Mouse (Mus musculus): Measurements from ENCODE around the gene Chmp5.

Chmp5 gene

DNA sequence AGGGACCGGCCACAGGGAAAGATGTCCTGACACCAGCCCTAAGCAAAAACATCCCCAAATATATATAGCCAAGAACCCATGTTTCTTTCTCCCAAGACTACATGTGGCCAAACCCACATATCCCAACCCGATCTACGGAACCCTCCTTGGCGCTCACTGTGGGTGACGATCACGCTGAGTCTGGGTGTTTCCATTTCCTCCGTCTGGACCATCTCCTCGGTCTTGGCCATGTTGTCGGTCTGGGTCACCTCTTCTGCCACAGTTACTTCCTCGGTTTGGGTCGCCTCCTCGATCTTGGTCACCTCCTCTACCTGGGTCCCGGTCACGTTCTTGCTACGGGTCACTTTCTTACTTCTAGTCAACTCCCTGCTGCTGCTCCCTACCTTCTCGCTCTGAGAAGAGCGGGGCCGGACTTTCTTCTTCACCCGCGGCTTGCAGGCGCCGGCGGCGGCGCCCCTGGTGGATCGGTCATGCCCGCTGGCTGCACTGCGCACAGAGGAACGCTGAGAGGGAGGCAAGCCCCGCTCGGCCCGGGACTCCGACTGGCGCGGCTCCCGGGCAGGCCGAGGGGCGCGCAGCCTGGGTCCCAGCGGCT is 545 bp upstream of the Chmp5 start:
- DNase-seq: peak; percentile 19

DNA sequence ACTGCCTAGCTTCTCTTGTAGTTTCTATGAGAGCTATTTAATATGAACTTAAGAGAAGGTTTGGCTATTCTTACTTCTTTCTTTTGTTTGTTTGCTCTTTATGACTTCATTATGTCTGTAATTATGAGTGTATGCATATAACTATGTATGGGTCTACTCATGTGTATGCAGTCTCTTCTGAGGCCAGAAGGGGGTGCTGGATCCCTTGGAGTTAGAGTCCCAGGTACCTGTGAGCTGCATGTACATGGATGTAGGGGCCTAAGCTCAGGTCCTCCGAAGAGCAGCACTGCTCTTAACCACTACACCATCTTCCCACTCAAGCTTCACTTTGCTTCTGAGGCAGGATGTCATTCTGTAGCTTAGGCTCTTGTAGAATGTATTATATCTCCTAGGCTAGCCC is 5.3 kb downstream of the Chmp5 start:
- DNase-seq: peak; percentile 18

DNA sequence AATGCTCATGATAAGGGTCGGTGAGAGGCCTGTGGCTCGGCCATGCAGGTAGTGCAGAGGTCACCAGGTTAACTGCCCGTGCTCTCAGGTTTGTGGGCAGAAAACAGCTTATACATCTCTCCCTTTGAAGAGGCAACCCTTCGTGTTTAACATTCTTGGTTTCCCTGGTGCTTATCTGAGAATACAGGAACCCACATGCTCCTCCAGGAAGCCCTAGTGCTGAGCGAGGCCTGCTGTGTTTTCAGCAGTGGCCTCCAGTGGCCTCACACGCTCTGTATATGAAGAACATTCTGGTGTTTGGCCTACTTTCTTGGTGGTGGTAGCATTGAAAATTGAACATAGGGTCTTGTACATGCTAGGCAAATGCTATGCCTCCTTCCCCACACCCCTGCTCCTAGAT is 7.7 kb downstream of the Chmp5 start:
- no peak for DNase-seq

DNA sequence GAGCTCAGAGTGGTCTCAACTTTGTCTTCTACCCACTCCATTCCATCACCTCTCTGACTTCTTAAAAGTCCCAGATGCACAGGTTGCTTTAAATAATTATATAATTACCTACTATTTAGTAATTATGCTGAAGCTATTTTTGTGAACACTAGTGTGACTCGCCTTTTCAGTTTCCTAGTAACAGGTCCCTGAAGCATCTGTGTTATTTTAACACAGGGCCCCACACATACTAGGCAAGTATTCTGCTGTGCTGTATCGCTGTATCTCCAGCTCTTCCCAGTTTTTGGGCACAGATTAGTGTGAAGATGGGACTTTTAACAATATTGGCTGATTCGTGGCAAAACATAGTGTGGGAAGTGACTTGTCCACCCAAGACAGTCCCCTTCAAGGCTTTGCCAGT is 15.3 kb downstream of the Chmp5 start:
- no peak for DNase-seq

DNA sequence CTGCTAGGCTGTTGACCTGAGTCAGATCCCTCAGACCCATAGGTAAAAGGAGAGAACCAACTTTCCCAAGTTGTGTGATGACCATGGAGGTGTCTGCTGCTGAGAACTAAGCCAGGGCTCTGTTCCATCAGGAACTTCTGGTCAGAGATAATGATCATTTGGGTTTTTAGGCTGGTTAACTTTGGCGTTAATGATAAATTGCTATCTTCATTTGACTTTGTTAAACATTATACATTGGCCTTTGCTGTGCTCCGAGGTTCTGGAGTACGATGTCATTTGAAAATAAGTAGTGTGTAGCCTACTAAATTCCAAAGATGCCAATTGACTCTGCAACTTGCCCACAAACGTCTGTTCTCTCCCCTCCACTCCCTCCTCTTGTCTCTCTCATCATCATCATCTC is 21.0 kb downstream of the Chmp5 start:
- no peak for DNase-seq

DNA sequence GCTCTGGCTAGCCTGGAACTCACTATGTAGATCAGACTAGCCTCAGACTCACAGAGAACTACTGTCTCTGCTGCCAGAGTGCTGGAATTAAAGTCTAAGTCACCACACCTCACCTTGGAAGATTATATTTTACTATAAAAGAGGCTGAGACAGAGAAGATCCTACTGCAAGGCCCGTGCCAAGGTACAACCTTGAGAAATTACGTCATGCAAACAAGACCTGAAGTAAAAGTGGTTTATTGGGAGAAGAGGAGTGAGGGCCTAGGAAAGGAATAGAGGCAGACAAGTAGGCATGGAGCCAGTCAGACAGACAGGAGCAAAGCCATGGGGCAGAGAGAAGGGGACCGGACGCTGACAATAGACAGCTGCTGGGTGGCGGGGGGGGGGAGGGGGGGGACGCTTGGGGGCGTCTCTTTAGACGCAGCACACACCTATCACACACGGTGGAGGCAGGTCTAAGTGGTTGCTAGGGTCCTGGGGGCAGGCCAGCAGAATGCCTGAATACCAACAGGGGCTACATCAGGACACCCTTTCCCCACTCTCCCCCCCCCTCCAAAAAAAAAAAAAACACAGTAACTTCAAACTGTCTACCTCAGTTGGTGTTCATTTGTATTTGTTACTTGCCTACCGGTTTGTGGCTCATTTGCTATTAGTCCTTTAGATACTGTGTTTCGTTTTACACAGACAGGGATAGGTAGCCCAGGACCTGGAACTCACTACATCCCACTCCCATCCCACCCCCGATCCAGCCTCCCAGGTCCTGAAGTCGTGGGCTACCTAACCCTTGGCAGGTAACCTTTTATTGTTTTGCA is 21.8 kb downstream of the Chmp5 start:
- no peak for DNase-seq

DNA sequence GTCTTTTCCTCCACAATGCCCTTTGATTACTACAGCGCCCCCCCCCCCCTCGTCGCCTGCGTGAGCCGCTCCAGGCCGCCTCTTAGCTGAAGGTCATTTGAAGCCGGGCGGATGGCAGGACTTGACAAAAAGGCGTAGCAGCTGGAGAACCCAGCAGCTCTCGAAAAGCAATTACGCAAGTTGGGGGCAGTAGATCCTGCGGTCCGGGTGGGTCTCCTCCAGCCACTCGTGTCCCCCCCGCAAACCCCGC is 22.3 kb downstream of the Chmp5 start:
- no peak for DNase-seq

DNA sequence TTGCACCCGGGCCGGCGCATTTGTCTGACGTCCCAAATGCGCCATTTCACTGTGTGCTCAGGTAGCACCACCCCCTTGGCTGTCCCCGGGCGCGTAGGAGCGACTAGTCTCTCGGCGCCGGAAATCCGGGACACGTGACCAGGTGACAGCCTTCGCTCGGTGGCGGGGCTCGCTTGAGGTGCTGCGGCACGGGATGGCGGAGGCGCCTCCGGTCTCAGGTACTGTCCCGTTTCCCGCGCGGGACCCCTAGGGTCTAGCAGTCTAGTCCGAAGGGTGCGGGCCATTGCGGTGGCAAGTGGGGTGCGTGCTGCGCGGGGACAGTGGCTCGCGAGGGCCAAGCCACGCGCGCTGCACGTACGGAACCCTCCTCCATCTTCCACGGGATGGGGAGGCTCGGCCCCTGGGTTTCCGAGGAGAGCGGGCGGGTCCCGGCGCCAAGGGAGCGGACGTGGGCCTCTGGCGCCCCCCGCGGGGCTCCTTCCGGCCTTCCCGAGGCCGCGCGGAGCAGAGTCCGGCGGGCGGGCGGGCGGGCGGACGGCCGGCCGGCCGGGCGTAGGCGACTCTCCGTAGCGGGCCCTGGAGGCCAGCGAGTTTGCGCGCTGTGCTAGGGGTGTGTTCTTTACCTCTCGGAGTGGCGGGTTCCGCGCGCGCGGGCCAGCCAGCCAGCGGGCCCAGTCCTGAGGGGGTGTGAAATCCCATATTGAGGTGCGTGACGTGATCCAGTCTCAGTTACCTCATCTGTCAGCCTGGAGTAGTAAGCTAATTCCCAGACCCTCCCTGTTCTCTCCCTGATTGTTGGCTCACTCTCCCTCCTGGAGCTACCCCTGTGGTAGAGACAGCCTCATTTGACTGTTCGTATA is 22.9 kb downstream of the Chmp5 start, which contains the start of gene Nfx1:
Gene Nfx1 (plus strand): TSS at position 65 of the 860 bp plus-strand sequence.
- peak; percentile 96 for DNase-seq

DNA sequence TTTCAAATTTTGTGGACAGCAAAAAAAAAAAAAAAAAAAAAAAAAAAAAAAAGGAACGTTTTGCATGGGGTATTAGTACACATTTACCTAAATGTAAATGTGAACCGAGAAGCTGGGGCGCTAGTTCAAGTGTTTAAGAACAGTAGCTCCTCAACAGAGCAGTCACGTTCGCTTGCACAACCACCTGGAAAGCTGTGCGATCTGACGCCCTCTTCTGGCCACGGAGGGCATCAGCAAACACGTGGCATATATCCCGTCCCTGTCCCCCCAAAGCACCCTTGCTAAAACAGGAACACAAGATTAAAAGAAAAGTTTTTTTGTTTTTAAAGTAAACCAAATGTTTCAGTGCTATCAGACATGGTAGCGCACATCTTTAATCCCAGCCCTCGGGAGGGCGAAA is 23.5 kb downstream of the Chmp5 start:
- peak; percentile 34 for DNase-seq

DNA sequence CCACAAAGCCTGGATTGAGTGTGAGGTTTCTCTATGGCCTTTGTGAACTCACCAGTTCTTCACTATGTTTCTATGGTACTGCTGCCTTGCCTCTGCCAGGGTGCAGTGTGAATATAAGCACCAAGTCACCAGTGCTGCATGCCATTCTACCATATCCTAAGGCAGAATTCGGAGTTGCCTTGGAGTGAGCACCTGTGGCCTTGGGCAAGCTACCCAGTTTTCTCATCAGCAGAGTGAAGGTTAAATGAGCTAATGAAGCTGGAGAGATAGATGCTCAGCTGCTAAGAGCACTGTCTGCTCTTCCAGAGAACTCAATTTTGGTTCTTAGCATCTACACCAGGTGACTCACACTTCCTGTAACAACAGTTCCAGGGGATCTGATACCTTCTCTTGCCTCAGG is 25.8 kb downstream of the Chmp5 start:
- no peak for DNase-seq

DNA sequence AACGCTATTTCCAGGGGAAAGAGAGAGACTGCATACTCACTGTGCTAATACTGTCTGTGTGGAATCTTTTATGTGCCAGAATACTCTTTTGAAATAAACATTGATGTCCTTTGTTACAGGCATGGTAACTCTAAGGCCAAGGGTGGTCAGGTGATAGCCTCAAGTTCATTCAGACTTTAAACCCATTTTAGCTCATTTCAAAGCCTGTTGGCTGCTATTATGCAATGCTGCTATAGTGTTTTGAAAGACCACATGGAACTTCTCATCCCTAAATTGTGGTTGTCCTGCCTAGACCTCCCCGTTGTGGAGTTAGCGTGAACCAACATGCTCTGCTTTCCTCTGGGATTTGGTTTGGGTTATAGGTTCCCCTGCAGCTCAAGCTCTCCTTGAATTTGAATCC is 27.5 kb downstream of the Chmp5 start:
- DNase-seq: no peak

DNA sequence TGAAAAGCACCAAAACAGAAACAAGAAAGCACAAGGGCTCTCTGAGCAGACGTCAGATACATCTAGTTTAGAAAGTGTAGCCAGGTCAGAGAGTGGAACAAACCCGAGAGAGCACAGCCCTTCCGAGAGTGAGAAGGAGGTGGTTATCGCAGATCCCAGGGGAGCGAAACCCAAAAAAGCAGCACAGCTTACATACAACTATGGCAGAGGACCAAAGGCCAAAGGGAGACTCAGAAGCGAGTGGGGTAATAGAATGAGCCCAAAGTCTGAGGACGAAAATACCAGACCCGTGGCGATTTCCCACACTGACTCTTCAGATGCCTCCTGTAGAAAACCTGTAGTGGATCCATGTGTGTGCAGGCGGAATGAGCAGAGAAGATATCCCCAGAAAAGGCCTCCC is 28.4 kb downstream of the Chmp5 start:
- DNase-seq: no peak

DNA sequence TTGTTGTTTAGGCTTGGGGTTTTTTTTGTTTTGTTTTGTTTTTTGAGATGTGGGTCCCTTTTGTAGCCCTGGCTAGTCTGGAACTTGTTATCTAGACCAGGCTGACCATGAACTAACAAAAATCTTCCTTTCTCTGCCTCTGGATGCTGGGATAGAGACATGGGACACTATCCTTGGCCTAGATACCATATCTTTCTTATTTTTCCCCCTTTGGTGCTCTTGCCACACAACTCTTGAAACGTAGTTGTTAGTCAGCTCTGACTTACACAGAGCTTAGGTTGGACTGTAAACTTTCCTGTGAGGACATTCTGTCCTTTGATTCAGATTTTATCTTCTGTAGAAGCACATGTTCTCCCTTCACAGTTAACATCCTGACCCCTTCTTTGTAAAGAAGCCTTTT is 31.2 kb downstream of the Chmp5 start:
- no peak for DNase-seq

DNA sequence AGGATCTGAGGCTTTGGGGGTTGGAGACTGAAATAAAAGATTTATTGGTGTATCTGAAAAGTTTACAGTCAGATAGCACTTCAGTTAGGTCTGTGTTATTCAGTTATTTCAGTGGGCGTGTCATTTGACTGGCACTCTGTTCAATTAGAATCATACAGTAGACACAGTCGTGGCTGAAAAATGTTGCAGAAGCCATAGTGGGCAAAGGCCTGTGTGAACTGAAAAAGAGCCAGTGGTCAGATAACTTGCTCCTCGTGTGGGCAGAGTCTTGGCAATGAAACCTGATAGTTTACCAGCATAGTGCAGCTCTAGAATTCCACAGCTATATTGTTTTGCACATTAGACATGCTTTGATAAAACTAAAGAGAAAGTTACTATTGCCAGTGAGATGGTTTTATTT is 34.3 kb downstream of the Chmp5 start:
- no peak for DNase-seq

DNA sequence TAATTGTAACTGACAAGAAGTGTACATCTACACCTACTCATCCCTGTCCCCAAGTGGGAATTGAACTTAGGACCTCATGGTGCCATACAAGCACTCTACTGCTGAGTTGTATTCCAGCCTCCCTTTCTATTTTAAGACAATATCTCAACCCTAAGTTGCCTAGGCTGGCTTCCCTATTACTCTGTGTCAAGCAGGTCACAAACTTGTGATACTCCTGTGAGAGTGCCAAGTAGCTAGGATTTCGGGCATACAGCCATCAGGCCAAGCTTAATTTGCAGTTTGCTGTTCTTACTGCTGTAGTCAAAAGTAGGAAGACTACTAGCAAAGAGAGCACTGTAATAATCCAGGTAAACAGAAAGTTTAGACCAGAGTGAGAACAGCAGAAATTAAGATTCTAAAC is 35.5 kb downstream of the Chmp5 start:
- DNase-seq: no peak

DNA sequence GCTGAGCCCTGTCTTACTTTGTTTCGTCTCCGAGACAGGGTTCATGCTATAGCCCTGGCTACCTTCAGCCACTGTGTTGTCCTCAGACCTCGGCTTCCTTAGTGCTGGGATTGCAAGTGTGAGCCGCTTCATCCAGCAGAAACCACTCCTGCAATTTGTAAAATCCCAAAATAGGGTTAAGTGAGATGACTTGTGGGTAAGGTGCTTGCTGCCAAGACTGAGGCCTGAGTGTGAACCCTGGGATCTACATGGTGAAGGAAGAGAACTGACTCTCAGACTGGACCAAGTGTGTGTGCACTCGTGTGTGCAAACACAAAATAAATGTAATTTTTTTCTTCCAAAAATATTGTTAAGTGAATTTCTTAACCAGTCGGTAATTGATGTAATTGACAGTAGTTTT is 41.4 kb downstream of the Chmp5 start:
- DNase-seq: no peak

DNA sequence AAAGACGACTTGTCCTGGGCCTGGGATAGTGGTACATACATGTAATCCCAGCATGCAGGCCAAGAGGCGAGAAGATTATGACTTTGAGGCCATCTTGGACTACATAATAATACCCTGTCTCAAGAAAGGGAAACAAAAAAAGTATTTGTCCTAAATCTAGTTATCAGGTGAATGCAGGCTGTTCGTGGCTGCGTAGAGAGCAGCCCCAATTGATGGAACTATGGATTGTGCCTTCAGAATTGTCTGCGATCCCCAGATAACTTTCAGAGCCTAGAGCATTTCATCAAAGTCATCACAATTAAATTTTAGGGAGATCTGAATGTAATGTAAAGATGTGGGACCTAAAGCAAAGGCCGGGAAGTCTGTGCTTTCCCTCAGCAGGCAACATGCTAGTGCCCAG is 48.1 kb downstream of the Chmp5 start:
- no peak for DNase-seq

DNA sequence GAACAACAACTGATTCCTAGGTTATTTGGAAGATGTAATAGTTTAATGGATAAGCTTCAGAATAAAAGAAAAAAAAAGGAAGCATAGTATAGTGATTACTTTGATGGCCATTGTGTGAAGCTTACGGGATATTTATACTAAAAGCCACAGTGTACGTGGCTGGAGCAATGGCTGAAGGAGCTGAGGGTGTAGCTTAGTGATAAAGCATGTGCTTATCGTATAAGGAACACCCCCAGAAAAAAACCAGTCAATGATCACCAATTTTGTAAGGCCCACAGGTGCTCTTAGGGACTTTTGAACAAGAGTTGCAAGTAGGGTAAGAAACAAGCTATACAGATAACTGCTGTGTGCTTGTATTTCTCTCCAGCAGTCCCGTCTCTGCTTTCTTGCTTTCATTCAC is 49.7 kb downstream of the Chmp5 start:
- DNase-seq: no peak

DNA sequence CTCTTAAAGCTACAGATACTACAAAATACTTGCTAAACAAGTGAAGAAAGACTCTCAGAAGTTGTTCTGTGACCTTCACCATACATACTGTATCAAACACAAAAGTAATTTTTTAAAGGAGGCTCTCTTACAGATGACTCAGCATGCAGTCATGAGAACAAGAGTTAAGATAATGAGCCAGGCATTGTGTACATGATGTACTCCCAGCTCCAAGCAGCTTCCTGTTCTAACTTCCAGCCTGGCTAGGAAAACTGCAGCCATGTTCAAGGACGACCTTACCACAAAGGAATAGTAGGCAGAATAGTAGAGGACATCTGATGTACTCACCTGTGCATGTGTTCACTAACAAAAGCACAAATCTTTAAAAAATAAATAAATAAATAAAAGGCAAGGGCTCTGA is 52.1 kb downstream of the Chmp5 start:
- no peak for DNase-seq

DNA sequence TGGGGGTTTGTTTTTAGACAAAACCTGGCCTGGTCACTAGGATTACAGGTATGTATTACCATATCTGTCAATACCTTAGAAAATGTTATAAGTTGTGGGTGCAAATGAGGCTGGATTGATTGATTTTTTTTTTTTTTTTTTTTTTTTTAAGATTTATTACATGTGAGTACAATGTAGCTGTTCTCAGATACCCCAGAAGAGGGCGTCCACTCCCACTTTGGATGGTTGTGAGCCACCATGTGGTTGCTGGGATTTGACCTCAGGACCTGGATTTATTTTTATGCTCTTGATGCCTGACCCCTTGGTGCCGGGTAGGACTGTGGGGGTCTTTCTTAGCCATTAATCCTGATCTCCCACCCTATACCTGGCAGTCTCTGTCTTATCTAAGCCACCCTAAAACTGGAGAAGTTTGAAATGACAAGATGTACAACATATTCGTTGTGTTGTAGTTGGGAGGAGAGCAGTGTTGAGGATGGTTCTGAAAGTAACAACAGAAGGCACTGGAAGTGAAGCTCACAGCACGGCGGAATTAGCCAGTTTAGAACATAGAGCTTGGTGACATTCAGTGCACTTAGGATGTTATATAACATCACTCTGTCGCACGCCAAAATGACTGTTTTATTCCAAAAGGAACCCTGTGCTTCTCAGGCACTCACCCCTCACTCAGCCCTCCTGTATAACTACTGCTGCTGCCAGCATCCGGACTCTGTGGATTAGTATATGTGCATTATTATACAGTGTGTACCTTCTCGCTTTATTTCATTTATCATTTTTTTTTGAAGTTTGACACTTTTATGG is 52.8 kb downstream of the Chmp5 start:
- DNase-seq: no peak

DNA sequence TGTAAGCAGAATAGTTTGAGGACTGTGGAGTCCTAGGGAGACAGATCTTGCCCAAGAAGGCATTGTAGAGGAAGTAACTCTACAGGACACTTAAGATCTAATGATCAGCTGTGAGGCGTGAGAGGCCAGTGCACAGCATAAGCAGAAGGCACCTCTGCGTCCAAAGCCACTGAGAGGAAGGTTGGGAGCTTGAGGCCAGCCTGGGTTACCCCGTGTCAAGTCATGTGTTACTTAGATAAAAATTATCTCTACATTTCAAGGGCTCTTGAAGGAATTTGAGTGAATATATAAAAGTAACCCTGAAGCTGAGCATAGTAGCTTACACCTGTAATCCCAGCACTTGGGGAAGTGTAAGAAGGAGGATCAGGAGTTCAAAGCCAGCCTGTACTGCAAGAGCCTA is 65.1 kb downstream of the Chmp5 start:
- DNase-seq: no peak
